Mouse (Mus musculus) MEL (cell line): ENCODE data around the gene Whrn.

Experiments
- CTCF ChIP-seq, 3 experiments: IDR thresholded peaks in 2 of 3; conservative IDR thresholded peaks in 1 of 3; 2 replicates each; pipeline ENCODE4 v1.5.1; 2011 to 2012; ENCODE audit warnings: low read length in 3 of 3, low read depth in 2 of 3, mild to moderate bottlenecking in 2 of 3, improper control_type of control experiment in 1 of 3, inconsistent platforms in 1 of 3, mixed read lengths in 1 of 3, moderate library complexity in 1 of 3; ENCODE audit not compliant: control insufficient read depth in 1 of 3, insufficient read depth in 1 of 3, poor library complexity in 1 of 3, severe bottlenecking in 1 of 3
- GATA1 ChIP-seq: IDR thresholded peaks from 2 replicates; pipeline ENCODE4 v1.6.1; 2011; ENCODE audit warnings: low read depth, low read length, improper control_type of control experiment

DNA sequence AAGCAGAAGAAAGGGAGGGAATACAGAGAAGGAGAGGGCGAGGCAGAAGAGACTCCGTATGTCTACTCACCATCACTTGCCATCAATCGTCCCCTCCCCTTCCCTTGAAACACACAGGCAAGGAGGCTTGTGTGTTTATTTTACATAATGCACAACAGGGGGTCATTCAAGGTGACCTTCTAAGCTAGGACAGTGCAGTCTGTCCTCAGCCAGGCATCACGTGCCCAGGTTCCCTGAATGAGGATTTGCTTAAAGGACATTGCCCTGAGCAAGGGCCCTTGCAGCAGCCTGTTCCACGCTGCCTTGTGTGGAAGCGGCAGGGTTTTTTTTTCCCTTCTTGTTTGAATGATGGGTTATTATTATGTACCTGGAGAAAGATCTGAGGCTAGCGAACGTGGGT is 29.7 kb upstream of the Whrn start:
- no peak for TF ChIP-seq CTCF (IDR thresholded peaks at IDR 0.05 in 2 of 3, conservative IDR thresholded peaks at IDR 0.05 in 1 of 3; ENCODE audit: control insufficient read depth in 1 of 3, insufficient read depth in 1 of 3, low read depth in 2 of 3, low read length in 3 of 3, poor library complexity in 1 of 3, severe bottlenecking in 1 of 3)
- TF ChIP-seq GATA1: no peak
